Mouse (Mus musculus): ENCODE results near the gene Efhb. TPM values are rescaled to one million over a fixed set of nuclear protein-coding genes. Genes with fewer than 3 reads are reported as not detected.

Efhb gene
- under 1 TPM; 0.22 to 0.25 TPM for total RNA-seq (2021)

DNA sequence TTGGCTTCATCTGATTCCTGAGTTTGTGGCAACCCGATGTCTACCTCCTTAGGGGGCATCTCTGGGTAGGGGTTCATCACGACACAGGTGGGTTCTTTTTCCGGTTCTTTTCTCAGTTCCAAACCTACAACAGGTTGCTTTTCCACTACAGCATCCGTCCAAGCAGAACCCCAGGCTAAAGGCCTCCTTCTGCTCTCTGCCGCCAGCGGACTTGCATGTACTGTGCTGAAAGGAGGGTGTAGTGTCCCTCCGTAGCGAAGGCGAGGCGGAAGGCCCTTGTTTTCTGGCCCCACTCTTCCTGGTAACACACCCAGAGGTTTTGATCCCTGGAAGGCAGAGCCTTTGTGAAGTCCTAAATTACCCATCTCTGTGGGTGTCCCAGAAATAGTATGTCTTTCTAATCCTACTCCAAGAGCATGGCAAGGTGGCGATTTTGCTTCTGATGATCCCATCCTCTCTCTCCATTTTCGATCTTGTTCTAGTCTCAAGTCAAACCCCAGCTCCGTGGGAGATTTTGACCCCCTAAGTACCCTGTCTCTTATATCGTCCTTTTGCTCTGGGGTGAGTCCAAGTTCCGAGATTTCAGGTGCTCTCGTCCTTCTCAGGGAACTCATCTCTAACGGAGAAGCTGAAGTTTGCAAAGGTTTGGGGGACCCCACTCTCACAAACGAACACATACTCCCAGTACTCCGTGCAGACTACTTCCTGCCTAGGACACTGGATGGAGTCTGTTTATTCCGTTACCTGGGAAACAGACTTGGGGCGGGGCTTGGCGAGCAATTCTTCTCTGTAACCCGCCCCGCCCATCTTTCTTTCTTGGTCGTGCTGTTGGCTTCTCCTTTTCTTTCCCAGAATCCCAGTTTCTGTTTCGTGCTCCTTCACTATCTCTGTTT is at the start of gene Efhb:
TSS of gene Efhb (minus strand) at position 719 of the 893 bp plus-strand sequence.
- peak; percentile 16 to 44 for DNase-seq (ENCODE audit: low spot score in 2 of 2)
- intact Hi-C loops (cut with DNase I), result no loop called here

DNA sequence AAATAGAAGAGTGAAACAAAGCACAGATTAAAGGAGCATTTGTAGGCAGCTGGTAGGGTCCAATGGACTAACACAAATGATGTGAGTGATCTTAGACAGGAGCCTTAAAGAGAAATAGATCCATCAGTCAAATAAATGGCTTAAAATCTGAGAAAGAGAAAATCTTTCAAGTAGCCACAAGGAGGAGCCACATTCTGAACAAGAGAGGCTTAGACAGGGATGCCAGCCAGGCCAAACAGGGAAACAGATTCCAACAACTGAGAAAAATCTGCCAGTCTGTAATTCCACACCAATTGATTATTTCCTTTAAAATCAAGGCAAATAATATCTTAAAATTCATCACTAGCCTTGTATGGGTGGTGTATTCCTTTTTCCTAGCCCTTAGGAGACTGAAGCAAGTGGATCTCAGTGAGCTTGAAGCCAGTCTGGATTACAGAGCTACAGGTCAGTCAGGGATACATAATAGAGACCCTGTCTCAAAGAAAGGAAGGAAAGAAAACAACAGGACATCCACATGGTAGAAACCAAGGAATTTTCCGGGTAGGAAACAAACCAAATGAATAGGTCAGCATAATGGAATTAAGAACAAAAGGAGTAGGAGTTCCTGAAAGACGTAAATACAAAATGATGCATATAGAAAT is 49.3 kb upstream of the Efhb start:
- intact Hi-C loops (cut with DNase I), result no loop called here
- DNase-seq (ENCODE audit: low spot score in 2 of 2), result no peak

DNA sequence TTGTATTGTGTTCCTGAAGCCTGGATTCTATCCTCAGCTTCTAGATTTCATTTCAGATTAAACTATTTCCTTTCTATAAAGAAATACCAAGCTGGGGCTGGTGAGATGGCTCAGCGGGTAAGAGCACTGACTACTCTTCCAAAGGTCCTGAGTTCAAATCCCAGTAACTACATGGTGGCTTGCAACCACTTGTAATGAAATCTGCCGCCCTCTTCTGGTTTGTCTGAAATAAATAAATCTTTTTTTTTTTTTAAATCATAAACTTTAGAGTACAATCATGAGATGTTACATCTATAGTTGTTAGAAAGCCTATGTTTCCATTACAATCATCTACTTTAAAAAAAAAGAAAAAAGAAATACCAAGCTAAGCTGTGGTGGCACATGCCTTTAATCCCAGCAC is 39.8 kb upstream of the Efhb start:
- no peak for DNase-seq (ENCODE audit: low spot score in 2 of 2)
- intact Hi-C loops (cut with DNase I), result no loop called here

DNA sequence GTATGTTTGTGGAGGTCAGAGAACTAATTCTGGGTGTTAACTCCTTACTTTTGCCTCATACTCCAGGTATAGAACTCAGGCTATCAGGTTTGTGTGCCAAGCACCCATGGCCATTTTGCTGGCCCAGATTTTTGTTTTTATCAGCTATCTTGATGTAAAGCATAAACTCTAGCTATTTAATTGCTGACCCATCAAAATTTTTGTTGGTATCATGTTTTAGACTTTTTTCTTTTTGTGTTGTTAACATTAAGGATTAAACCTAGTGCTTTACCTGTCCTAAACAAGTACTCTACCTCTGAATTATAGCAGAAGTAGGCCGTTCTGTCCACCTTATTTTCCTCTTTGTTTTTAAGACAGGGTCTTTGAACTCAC is 25.9 kb upstream of the Efhb start:
- intact Hi-C loops (cut with DNase I), result no loop called here
- no peak for DNase-seq (ENCODE audit: low spot score in 2 of 2)

DNA sequence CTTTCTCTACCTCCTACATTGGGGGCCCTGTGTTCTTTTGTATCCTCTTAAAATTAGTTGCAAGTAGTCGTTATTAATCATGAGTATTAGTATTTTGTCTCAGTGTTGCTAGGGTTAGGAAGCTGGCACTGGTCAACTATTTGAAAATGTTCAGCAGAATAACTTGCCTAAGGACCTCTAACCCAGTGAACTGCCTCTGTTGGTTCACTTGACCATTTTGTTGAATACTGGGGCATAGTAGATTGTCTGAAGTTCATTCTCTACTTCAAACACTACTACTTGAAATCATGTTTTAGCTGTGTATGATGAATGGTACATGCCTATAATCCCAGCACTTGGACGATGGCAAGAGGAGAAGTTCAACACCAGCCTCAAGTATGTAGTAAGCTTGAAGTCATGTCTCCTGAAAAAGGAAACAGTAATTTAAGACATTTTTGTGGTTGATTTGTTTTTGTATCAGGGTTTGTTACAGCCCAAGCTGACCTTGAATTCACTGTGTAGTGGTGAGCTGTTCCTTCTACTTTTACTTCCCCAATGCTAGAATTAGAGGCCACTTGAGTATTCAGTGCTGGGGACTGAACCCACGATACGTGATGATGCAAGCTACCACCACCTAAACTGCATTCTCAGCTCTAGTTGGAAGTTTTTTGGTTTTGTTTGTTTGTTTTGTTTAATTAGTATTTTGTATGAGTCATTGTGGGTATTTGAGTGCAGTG is 25.3 kb upstream of the Efhb start:
- DNase-seq (ENCODE audit: low spot score in 2 of 2), result no peak
- intact Hi-C loops (cut with DNase I), result no loop called here

DNA sequence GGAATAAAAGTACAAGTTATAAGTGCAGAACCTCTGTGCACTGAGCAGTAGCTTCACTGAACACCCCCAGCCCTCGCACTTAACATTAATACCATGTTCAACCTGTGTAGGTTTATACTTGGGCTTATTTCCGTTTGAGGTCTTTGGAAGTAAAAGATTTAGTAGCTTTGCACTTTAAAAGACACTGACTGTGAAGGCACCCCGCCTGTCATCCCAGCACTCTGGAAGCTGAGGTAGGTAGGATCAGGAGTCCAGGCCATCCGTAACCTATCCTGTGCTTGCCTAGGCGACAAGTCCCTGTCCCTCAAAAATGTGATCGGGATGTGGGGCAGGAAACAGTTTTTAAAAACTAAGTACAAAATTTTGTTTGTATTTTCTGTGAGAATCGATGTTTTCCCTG is 17.3 kb upstream of the Efhb start:
- no peak for DNase-seq (ENCODE audit: low spot score in 2 of 2)
- intact Hi-C loops (cut with DNase I), result no loop called here

DNA sequence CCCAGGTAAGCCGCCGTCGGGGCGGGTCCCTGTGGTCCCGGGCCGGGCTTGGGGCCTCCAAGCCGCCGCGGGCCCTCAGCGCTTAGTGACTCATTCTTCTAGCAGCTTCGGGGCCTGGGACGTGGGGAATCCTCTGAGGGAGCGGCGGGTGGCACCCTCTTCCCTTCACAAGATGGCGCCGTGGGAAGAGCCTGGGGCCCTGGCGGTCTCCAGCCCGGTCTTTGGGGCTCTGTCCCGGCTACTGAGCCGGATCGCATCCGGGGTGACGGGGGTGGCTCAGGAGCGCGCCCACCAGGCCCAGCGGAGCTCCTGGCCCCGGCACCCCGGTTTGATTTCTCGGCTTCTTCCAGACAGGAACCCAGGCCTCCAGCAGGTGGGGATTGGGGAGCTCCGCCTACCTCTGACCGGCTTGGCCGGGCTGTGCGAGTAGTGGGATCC is 16.5 kb upstream of the Efhb start:
- DNase-seq (ENCODE audit: low spot score in 2 of 2), result peak in 1 of 2 experiments; percentile 75
- intact Hi-C loops (cut with DNase I), result loop anchor here (5.0 kb wide), 1 partner anchor 213 kb away; no protein-coding TSS in a partner anchor

DNA sequence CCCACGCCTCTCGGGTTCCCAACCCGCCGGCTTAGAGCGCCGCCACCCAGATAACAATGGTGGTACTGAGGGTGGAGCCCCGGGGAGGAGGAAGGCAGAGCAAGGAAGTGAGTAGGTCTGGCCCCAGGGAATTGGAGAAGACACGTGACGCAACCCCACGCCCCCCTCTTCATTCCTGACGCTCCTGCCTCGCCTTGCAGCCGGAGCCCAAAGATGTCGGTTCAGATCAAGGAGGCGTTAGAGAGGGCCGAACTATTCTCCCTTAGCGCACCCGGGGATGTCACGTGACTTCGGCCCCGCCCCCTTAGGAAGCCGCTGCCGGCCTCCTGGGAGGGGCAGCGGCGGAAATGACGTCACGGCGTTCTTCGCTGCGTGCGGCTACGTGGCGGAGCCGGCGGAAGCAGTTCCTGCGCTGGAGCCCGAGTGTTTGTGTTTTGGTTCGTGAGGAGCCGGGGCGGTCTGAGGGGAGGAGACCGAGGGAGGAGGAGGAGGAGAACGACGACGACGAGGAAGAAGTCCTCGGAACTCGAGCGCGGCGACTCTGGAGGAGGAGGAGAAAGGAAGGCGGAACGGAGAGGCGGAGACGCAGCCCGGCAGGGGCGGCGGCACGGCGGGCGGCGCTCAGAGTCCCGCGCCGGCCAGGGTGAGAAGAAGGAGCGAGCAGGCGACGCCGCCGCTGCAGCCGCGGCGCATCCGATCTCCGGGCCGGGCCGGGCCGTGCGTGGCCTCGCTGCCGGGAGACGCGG is 15.9 kb upstream of the Efhb start, which contains the start of gene Rab5a:
TSS of gene Rab5a (plus strand) at position 377 of the 746 bp plus-strand sequence.
- peak; percentile 99 for DNase-seq (ENCODE audit: low spot score in 2 of 2)
- intact Hi-C loops (cut with DNase I), result loop anchor here (5.0 kb wide), 1 partner anchor 213 kb away; no protein-coding TSS in a partner anchor

DNA sequence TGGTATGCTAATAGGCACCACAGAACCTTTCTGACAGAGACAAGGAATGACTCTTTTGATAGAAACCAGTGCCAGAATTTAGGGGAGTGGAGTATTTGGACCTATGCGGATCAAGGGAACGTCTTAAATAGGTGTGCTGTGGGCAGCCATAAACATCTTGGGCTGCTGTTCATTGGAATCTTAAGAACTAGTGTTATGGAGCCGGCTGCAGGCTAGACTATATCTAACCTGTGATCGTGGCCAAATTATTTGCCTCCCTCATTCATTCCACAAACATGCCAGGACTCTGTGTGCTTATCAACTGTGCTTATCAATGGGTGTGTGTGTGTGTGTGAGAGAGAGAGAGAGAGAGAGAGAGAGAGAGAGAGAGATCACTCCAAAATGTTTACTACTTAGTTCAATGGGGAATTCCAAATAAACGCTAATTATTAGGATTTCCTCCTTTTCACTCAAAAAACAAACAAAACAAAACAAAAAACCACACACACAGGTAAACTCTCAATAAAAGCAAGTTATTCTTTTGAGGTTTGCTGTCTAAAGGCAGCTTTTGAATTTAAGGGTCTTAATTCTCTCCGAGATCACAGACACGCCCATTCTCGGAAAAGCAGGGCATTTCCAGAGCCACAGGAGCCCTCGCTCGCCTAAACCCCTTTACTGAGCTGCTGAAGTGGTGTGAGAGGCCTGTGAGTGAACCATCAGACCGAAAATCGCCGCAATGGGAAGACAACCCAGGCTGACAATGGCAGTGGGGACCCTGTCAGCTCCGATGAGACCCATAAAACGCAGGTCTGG is 15.1 kb upstream of the Efhb start:
- intact Hi-C loops (cut with DNase I), result loop anchor here (5.0 kb wide), 1 partner anchor 214 kb away; no protein-coding TSS in a partner anchor
- no peak for DNase-seq (ENCODE audit: low spot score in 2 of 2)

DNA sequence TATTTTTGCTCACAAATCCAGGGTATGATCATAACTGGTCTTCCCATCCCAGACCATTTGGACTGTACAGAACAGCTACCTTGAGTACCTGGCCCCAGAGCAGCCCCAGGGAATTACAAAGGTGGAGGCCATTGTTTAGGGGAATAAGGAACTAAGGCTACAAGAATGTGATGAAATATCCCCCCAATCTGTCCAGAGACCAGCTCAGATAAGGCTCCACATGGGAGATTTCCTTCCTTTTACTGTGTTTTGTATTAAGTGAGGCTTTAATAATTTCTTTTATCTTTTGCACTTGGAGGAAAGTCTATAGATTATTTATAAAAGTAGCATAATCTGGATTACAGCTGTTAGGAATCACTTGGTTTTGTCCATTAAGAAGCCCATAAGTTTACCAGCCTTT is 5.6 kb upstream of the Efhb start:
- intact Hi-C loops (cut with DNase I), result no loop called here
- no peak for DNase-seq (ENCODE audit: low spot score in 2 of 2)

DNA sequence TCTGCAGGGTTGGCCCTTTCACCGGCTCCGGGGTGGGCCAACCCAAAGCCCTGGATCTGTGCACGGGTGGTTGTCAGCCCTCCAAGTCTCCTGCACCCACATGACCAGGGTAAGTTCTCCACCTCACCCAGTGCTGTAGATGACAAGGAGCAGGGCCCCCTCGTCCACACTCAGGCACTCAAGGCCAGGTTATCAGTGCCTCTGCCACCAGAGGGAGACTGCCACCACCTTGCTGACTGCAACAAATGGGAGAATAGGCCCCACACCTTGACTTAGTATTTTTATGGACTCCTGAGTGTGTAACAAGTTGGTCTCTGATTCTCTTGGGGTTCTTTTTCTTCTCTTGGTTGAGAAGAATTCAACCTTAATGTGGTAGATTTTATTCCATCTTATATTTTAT is 2.4 kb upstream of the Efhb start:
- no peak for DNase-seq (ENCODE audit: low spot score in 2 of 2)
- intact Hi-C loops (cut with DNase I), result no loop called here

DNA sequence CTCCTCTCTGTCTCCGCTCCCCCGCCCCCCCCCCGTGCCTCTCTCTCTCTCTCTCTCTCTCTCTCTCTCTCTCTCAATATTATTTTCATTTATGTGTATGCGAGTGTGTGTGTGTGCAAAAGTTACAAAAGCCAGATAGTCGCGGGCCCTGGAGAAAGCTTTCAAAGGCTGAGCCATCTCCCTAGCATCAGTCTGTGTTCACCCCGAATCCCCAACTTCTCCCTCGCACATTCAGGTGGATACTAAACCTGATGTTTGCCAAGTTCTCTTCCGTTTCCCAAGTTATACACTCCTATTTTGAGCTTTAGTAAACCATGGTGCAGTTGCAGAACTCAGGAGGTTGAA is 347 bp upstream of the Efhb start:
- intact Hi-C loops (cut with DNase I), result no loop called here
- no peak for DNase-seq (ENCODE audit: low spot score in 2 of 2)

DNA sequence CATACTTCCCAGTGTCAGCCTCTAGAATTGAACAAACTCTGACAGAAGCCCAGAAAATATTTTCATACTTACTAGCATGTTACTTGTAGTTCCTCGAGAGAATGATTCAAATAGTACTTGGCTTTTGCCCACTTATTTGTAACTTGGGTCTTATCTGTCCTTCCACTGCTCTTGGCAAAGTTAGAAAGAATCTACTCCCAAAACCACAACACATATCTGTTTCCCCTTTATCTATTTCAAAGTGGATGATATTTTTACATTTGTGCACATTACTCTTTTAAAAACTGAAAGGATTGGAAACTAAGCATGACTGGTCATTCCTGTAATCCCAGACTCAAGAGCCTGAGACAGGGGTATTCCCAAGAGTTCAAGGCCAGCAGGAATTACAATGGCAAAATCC is 6.4 kb downstream of the Efhb start:
- DNase-seq (ENCODE audit: low spot score in 2 of 2), result no peak
- intact Hi-C loops (cut with DNase I), result no loop called here

DNA sequence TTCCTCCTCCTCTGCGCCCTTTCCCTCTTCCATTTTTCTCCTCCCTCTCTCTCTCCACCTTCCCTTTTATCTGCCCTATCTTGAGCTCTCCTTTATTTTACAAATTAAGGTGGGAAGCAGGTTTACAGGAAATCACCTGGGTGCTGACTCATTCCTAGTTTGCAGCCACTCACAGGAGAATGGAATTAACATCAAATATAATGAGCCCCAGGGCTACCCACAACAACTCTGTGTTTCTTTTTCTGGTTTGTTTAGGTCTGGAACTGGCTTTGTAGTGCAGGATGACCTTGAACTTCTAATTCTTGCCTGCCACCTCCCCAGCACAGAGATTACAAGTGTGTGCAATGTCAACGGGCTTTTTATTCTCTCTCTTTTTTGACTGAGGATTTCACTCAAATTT is 7.0 kb downstream of the Efhb start:
- intact Hi-C loops (cut with DNase I), result no loop called here
- DNase-seq (ENCODE audit: low spot score in 2 of 2), result no peak

DNA sequence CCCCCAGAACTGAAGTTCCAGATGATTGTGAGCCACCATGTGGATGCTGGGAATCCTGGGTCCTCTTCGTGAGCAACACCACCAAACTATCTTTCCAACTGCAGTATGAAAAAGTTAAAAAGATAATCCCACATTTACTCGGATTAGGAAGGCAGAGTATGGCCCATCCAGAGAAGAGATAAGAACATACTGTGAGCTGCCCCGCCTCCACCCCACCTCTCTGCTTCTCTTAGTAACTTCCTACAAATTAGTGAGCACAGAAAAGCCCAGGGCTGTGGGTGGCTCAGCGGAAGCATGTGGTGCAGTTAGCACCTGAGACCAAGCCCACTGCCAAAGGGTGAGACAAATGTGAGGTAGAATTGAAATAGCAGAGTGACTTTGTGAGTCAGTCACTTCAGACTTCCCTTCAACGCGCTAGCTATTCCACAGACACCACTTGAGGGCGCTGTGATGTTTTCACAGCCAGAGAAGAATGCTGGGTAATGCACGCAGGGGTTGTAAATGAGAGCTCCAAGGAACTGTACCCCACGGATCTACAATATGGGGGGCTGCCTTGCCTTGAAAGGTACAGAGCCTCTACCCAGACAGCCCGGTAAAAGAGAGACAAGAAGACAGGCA is 60.3 kb downstream of the Efhb start:
- intact Hi-C loops (cut with DNase I), result no loop called here
- DNase-seq (ENCODE audit: low spot score in 2 of 2), result peak; percentile 6 to 44

DNA sequence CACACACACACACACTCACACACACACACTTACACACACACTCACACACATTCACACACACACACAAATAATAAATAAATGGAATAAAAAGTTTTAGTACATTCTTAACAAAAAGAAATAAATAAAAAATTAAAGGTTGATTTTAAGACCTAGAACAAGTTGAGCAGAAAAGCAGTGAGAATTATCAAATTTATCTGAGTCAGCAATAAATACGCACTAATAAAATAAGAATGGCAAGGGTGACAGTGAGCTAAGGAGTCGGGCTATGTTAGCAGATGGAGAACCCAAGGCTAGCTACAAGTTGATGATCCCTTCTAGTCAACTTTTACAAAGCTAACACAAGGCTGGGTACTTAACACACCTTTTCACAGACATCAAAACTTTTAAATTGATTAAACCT is 69.9 kb downstream of the Efhb start:
- intact Hi-C loops (cut with DNase I), result no loop called here
- DNase-seq (ENCODE audit: low spot score in 2 of 2), result no peak

DNA sequence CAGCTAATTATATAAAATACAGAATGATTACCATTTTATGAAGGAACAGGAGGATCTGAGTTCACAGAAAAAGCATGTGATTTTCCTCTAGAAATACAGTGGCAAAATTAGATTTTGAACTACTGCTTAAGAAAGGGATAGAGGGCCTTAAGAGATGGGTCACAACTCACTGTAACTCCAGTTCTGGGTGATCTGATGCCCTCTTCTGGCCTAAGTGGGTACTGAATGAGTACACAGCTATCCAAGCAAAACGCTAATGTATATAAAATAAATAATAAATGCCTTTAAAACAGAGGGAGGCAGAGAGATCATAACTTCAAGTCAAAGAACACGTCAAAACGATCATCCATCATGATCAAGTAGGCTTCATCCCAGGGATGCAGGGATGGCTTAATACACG is 73.6 kb downstream of the Efhb start:
- peak; percentile 5 to 16 for DNase-seq (ENCODE audit: low spot score in 2 of 2)
- intact Hi-C loops (cut with DNase I), result loop anchor here (2.0 kb wide), 1 partner anchor 829 kb away; no protein-coding TSS in a partner anchor

Measured in left cerebral cortex, postnatal 36 days (tissue).